Mouse (Mus musculus): Measurements from ENCODE around the gene Atp6v0a4.
A peak's percentile ranks its signal among the peaks of the same experiment; 100 is the strongest.

Atp6v0a4 gene

GRCm38 (mm10) chr6:38081727-38082341 lies 42.6 kb downstream of the Atp6v0a4 start:
- peak; percentile 59 for DNase-seq (ENCODE audit: extremely low read depth, insufficient read length, low spot score)

DNA sequence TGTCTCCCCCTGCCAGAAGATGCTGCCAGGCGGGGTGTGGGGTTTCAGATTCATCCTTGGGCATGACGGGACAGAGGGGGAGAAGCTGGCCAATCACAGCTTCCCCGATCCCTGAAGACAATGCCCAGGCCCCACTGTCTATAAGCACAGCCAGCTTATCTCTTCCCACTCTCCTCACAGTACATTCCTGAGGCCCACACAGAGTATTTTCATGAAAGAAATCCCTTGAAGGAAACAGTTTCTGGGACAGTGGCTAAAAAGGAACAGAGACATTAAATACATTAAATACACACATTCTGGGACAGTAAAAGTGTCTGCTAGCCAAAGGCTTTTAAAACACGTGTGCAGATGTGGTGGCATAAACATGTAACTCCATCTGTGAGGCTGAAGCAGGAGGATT lies 44.0 kb downstream of the Atp6v0a4 start:
- no peak for DNase-seq (ENCODE audit: extremely low read depth, insufficient read length, low spot score)

GRCm38 (mm10) chr6:38073592-38073991 lies 50.8 kb downstream of the Atp6v0a4 start:
- DNase-seq (ENCODE audit: extremely low read depth, insufficient read length, low spot score), result no peak

DNA sequence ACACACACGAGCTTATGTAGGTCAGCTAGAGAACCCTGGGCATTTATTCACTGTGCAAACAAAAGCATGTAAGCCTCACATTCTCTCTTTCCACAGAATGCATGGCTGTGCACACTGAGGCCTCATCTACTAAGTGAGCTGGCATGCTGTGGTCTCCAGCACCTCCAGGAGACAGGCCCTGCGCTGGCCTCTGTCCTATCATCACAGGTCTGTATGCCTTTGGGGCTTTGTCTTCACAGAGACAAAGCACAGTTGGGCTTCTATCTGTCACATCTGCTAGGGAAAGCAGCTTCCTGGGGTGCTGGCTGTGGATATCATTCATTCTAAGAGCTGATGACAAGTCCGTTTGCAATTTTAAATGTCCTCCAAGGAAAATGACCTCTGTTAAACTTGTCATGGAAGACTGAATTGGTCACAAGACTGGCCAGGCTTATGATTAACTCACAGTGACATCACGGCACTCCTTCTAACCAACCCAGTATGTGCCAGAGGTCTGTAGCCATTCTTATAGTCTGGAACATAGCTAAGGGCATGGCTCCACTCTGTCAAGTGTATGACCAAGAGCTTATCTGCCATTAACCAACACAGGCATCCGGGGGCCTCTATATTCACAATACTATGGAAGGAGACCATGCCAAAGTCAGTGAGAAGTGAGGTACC lies 52.1 kb downstream of the Atp6v0a4 start:
- no peak for DNase-seq (ENCODE audit: extremely low read depth, insufficient read length, low spot score)

DNA sequence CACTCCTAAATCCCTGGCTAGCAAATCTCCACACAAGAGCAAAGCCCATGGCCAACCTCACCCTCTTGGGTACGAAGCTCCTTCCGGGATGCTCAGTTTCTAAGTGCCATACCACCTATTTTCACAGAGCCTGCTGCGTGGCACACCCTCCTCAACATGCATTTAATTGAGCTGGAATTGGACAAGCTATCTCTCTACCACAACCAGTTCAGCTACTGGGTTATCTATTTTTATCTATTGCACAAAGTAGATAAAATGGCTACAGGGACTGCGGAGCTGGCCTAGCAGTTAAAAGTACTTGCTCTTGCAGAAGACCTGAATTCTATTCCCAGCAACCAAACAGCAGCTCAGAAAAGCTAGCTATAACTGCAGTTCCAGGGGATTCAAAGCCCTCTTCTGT lies 53.1 kb downstream of the Atp6v0a4 start:
- DNase-seq (ENCODE audit: extremely low read depth, insufficient read length, low spot score), result no peak

DNA sequence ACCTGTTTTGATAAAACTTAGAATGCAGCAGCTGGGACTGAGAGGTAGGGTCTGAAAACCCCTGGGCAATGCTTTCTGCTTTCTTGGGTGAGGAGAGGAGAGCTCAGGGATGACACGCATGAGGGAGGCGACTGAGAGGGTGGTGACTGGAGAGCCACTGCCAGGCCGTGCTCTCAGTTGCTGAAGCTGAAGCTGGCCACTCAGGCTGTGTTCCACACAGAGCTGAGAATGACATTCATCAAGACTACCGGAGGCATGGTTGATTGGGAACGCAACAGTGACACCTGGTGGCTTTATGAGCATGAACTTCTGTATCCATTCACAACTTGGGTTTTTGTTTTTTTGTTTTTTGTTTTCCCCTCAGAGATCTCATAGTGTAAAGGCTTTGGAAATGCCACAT lies 58.2 kb downstream of the Atp6v0a4 start:
- DNase-seq (ENCODE audit: extremely low read depth, insufficient read length, low spot score), result peak; percentile 36

DNA sequence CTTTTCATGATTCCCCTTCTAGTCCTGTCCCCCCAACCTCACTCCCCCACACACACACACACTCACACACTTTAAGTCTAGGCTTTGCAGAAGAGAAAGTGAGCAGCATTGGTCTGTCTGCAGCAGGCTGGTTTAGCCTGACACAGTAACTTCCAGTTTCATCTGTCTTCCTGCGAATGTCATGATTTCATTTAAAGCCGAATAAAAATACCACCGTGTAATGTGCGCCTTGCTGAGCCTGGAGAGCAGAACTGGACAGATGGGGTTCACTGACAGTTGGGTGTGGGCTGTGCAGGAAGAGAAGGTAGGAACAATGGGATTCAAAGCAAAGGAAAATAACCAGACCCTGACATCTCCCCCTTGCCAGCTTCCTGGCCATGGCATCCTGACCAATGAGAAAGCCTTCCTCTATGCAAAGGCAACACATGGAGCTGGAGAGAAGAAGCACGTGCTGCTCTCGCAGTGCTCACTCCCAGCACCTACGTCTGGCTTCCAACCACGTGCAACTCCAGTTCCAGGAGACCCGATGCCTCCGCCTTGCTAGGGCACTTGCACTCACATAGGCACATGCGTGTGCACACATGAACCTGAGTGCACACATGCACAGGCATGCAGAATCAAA lies 58.8 kb downstream of the Atp6v0a4 start:
- no peak for DNase-seq (ENCODE audit: extremely low read depth, insufficient read length, low spot score)

GRCm38 (mm10) chr6:38065122-38065500 lies 59.3 kb downstream of the Atp6v0a4 start:
- no peak for DNase-seq (ENCODE audit: extremely low read depth, insufficient read length, low spot score)

GRCm38 (mm10) chr6:38064621-38065020 lies 59.8 kb downstream of the Atp6v0a4 start:
- no peak for DNase-seq (ENCODE audit: extremely low read depth, insufficient read length, low spot score)

DNA sequence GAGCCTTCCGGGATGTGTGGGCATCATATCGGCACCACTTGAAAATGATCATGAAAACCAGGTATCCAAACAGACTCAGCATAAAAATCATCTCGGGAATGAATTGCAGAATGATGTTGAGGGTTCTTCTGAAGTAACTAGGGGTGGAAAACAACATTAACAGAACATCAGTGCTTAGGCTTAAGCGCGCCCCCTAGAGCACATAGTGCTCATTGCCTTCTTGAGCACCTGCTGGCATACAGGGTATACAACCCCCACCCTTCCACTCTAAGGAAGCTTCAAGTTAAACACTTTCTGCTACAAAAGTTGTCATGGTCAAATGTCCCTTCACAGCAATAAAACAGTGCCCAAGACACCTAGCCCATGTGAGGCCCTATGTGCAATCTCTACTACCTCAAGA lies 65.6 kb downstream of the Atp6v0a4 start:
- DNase-seq (ENCODE audit: extremely low read depth, insufficient read length, low spot score), result no peak

GRCm38 (mm10) chr6:38055471-38056330 lies 68.7 kb downstream of the Atp6v0a4 start:
- no peak for DNase-seq (ENCODE audit: extremely low read depth, insufficient read length, low spot score)

DNA sequence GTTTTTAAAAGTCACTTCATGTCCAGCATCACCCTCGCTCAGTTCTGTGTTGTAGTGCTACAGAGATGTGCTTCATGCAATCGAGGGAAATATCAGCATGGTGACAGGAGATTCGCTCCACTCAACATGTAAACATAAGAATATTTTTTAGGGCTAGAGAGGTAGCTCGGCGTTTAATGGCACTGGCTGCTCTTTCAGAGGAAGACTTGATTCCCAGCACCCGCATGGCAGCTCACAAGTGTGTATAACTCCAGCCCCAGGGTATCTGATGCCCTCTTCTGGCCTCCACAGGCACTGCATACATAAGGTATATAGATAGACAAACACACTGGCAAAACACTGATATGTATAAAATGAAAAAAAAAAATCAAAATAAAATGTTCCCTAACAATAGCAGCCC lies 74.8 kb downstream of the Atp6v0a4 start:
- no peak for DNase-seq (ENCODE audit: extremely low read depth, insufficient read length, low spot score)

DNA sequence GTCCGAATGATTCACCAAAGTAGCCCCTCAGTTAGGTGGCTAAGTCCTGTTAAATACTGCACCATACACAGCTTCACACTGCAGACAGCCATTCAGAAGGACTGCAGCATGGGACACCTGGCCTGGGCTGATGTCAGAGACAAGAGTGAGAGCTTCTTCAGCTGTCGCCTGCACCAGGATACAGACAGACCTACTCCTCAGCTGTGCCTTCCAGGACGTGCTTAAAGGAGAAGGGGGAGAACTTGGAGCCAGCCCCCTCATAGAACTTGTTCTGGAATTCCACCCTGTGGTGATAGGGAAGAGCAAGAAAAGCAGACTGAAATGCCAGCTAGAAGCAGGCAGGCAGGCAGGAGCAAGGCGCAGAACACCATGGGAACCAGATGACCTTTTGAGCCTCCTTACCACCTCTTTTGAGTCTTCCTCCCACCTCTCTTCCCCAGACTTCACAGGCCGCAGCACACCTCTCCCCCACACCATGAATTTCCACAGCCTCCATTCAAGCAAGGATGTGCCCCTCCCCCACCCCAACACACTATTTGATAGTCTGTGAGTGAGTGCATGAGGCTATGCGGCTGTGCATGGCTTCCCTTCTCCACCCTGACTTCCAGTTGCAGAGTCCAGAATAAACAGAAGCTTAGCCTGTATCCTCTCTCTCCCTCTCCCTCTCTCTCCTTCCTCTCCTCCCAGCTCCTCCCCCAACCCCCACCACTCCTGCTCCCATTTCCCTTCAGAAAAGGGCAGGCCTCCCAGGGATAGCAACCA lies 75.4 kb downstream of the Atp6v0a4 start:
- DNase-seq (ENCODE audit: extremely low read depth, insufficient read length, low spot score), result no peak

- DNase-seq (ENCODE audit: extremely low read depth, insufficient read length, low spot score), result no peak
Observed at GRCm38 (mm10) chr6:38048003-38048402, 76.4 kb downstream of the Atp6v0a4 start.

DNA sequence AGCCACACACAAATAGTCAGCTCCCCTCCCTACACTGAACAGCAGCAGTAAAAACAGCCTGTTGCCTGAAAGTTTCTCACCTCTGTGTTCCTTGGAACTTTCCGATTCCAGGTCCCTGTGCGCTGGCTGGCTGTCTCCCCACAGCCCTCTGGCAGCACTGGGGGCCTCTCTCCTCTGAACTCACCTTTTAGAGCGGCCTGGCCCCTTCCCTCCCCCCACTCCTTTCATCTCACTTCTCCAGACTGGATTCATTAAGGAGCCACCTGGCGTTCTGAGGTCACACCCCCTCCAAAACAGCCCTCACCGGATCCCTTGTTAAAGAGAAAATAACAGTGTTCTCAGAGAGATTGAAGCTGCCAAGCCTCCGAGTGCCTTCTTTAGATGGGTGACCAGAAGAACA lies 77.5 kb downstream of the Atp6v0a4 start, which contains the start of gene Svopl:
Gene Svopl, minus strand, starts transcription at position 159 of the 400 bp plus-strand sequence.
- no peak for DNase-seq (ENCODE audit: extremely low read depth, insufficient read length, low spot score)

DNA sequence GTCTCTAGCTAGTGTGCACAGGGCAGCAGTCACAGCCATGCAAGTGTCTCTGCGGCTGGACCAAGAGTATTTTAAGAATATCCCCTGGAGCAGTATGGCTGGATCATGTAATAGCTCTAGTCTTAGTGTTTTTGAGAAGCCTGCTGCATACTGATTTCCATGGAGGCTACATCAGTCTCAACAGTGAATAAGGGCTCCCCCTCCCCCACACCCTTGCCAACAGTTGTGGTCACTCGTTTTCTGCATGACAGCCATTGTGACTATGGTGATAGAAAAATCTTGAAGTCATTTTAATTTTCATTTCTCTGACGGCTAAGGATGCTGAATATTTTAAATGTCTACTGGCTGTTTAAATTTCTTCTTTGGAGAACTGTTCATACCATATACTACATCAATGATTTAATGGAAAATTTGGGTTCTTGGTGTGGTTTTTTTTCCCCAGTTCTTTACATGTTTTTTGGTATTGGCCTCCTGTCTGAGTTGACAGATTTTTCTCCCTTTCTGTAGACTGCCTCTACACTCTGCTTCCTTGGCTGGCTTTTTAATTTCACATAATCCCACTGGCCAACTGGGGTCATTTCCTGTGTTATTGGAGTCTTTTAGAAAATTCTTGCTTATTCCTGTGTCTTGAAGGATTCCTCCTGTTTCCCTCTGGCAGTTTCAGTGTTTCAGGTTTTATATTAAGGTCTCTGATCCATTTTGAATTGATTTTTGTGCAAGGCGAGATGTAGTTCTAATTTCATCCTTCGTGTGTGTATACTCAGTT lies 91.4 kb downstream of the Atp6v0a4 start:
- DNase-seq (ENCODE audit: extremely low read depth, insufficient read length, low spot score), result no peak

DNA sequence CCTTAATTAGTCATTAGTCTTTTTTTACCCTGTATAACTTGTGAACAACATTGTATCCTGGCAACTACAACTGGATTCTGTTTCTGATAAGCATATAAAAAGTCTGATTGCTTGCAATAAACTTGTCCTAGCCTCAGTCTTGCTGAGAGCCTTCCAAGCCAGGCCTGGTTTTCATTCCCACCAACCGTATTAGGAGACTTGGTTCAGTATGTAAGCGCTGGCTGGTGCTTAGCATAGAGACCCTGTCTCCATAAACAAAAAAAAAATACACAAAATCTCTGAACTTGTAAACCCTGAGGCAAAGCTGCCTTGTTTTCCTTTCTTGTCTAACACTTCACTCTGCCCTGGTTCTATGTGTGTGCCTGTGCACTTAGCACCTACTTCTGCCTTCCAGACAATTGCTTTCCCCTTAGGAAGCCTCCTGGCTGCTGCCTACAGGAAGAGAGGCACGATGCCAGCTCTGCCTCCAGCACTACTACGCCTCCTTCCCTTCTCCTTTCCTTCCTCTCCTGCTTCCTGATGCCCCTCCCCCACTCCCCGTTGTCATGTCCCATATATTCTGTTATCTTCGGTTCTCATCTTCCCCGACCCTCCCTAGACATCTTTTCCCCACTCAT lies 92.4 kb downstream of the Atp6v0a4 start:
- no peak for DNase-seq (ENCODE audit: extremely low read depth, insufficient read length, low spot score)

DNA sequence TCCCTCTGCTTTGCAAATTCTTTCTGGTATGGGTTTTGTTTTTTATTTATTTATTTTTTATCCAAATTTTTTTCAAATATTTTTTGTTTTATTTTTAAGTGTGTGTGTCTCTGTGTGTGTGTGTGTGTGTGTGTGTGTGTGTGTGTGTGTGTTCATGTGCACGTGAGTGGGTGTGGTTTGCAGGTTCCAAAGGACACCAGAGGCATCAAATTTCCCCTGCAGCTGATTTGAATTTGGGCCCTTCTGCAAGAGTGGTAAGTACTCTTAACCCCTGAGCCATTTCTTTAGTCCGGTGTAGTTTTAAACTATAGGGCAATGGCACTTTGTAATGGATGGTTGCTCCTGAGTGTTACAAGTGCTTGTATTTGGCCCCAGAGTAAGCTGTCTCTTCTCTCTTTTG lies 96.2 kb downstream of the Atp6v0a4 start:
- DNase-seq (ENCODE audit: extremely low read depth, insufficient read length, low spot score), result no peak

DNA sequence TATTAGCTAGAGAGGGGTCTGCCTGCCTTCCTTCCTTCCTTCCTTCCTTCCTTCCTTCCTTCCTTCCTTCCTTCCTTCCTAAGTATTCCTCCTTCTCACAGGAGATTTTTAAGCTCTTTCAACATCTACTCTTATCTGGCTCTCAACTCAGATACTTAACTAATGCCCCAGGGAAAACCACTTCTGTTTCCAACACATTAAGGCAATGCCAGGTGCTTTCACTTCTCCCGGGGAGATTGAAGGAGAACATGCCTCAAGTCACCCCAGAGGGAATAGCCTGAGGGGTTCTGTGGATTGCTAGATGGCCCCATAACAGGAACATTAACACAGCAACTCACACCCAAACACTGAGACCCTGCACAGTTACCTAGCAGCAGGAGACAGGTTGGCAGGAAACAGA lies 96.6 kb downstream of the Atp6v0a4 start:
- no peak for DNase-seq (ENCODE audit: extremely low read depth, insufficient read length, low spot score)
